Mouse (Mus musculus) MEL-GATA-1-ER (cell line): ENCODE data around the gene Sppl3.

Source experiments
- DNase-seq: peaks from one replicate; pipeline ENCODE4 v3.0.0-alpha.2; 2012; ENCODE audit warnings: low read depth; ENCODE audit errors: extremely low read depth

Gene Sppl3

DNA sequence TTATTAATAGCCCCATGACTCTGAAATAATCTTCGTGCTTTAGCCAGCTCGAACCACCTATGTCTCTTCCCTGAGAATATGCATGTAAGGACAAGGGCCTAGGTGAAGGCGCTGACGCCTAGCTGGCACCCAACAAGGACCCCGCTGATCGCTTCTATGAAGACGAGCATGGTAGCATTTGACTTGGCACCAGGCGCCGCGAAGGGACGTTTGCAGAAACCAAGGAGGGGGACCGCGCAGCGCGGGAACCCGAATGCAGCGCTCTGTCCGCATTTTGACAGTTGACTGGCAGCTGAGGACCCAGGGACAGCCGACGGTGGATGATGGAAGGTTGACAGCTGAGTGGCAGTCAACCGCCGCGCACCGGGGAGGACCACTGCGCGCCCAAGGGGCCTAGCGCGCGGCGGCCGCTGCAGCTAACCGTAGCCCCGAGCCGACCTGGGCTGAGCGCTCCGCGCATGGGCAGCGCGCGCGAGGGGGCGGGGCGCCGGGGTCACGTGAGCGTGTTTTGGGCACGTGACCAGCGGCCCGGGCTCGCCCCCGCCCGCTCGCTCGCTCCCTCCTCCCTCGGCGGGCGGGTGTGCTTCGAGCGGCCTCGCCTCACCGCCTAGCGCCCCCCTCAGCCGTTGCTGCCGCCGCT is at the start of gene Sppl3:
Gene Sppl3 (plus strand): TSS at position 561 of the 640 bp plus-strand sequence.
- peak; percentile 42 for DNase-seq

DNA sequence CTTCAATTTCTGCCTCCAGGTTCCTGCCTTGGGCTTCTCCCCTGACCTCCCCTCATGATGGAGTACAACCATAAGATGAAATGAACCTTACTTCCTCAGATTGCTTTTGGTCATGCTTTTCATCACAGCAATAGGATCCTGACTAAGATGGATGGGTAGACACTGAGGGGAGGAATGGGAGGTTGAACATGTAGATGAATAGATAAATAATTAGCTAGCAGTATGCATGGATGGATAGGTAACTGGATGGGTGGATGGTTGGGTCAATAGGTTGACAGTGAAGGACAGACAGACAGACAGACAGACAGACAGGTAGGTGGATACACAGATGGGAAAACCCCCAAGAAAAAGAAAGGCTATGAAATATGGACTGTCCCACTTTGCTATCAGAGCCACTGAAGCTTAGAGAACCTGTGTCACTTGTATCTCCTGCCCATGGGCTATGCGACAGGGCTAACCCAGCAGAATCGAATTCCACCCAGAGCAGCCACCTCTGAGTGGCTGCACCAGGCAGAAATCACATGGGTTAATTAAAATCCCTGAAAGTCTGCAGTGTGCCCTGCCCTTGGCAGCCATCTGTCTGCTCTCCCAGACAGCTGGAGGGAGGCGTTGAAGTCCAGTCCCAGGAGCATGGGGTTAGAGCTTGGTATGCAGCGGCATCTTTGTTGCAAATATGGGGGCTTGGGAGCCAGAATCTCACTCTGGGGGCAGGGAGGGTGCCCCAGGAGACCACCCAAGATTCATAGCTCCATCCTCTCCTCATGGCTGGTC is 49.2 kb upstream of the Sppl3 start:
- DNase-seq: no peak

DNA sequence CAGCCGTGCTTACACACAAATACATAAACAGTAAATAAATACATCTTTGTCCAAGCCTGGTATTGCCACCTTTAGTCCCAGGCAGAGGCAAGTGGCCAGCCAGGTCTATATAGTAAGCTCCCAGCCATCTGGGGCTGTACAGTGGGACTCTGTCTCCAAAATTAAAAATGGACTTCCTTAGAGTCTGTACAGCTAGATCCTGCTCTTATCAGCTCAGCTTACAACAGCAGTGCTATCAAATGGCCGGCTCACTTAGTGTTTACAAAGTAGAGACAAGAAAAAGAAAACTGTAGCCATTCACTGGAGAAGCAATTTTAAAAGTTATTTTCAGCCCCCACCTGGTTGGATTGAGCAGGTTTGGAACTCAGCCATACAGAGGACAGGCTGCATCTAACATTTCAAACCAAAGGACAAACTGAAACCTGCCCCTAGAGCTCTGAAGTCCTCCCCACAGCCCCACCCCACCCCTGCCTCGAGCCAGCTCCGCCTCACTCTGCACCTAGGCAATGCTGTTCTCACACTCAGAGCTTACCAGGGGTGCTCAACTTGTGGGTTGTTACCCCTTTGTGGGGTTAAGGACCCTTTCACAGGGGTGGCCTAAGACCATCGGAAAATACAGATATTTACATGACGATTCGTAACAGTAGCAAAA is 46.5 kb upstream of the Sppl3 start:
- no peak for DNase-seq

DNA sequence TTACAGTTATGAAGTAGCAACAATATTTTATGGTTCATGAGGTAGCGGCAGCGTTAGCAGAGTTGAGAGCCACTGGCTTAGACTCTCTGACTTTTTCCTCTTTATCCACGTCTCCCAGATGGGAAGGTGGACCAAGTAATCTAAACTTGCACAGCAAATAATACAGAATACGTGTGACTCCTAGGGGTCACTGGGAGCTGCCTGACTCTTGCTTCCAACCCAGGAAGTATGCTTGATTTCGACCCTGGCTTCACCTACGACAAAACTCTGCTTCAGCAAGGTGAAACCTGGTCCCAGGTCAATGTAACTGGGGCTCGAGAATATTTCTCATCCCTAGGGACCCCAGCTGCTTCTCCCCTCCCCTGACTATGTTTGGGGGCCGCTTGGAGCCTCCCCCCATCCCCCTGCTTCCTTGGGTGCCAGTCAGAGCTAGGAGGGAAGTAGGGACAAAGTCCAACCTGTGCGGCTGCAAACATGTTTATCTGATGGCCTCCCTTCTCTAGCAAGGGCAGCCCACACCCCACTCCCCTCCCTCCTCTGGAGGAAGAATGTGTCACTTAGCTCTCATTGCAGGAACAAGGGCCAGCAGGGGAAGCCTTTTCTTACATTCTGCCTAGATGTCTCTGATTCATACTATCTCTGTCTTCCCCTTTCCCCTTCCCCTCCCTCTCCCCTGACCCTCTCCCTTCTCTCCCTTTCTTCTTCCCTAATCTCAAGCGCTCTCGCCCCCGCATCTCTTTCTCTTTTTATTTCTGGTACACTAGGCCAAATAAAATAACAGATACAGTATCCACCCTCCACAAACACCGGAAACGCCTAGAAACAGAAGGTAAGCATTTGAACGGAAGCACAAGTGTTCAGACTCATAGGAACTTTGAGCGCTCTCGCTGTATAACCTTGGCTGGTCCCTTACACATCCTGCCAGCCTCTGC is 45.7 kb upstream of the Sppl3 start:
- DNase-seq: no peak

DNA sequence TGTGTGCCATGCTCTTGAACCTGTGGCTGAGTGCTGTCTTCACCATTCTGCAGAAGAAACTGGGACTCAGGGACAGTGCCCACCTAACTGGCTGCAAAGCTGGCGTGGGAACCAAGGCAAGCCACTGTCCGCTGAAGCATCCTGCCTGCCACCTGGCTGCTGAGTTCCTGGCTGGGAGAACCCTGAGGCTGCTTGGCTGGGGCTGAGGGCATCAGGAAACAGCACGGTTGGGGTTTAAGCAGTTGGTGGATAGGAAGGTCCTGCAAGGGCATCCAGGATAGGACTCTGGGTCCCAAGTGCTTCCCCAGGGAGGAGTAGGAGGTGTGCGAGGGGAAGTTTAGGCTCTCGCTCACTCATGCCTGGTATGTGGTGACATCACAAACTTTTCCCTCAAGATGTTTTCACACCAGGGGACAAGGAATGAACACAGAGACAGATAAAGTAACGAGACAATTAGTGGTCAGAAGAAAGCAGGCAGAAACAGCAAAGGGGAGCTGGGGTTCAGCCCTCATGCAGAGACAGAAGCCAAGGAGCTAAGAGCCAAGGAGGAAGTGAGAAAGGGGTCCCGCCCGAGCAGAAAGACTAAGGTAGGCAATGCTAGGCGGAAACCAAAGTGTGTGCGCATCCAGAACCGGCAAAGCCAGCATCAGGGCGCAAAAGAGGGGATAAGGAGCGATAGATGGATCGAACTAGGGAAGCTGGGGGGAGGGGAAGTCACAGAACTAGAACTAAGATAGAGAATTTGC is 43.2 kb upstream of the Sppl3 start:
- DNase-seq: no peak

DNA sequence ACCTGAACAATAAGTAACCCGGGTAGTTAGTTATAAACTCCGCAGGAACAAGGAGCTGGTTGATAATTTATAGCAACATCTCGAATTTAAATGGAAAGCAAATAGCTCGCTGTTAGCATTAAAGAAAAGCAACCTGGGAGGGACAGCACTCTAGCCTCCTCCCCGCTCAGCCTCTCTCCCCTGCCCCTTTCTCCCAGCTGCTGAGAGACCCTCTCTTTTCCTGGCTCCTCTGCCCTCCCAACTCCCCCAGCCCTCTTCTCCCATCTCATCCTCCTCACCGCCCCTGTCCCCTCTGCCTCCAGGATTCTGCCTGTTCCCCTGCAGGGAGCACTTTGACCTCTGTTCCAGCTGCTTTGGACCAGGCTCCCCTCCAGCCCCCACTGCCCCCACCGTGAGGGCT is 42.3 kb upstream of the Sppl3 start:
- no peak for DNase-seq

DNA sequence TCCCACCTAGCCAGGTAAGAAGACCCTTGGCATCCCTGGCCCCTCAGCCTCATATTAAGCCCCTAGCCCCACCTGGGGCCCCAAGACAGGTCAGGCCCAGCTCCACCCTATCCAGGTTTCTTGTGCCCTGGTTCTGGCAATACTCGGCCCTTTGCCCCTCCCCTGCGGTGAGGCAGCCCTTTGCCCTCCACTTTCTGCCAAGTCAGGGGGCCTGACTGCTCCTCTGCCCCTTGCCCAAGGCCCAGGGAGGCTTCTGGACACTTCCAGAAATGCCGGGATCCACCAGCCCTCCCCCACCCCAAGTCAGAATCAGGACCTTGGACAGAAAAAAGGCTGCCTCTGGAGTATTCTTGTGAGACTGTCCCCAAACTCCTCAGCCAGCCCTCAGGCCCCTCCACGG is 41.9 kb upstream of the Sppl3 start:
- no peak for DNase-seq

DNA sequence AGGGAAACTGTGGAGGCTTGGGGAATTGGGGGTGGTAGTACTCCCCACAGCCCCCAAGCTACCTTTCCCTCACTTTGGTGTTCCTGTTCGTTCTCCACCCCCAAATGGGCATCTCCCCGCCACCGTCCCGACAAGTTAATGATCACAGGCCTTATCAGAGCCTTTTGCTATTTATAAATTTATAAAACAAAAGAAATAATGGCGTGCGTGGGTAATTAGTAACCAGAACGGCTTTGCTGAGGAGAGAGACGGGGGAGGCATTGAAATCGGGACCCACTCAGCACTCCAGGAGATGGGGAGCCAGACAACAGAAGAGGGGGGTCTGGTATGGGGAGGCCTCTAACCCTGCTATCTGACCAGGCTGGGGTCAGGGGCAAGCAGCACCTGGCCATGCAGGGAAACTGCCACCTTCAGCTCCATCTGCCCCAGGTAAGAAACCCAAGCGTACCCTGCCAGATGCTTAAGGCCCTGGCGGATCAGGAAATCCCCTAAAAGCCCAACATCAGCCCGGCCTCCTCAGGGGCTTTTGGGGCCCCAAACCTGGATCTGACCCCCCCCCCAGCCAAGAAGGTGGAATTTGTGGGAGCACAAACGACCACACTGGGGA is 41.2 kb upstream of the Sppl3 start:
- DNase-seq: no peak

DNA sequence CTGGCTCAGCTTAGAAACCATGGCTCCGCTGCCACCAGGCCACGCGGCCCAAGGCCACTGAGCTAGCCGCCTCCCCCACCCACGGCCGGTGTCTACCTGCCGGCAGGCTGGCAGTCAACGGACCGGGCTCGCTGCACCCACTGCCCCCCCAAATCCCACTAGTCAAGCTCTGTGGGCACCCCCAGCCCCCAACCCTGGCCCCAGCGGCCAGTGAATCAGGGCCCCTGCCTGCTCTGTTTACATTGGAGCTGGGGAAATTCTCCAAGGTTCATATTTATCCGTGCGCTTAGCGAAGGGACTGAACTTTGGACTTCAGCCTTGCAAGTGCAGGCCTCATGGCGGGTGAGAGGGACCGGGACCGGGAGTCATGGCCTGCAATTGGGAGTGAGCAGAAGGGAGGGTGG is 40.1 kb upstream of the Sppl3 start, which contains the start of gene Hnf1a:
Gene Hnf1a (minus strand): TSS at position 271 of the 404 bp plus-strand sequence.
- no peak for DNase-seq

DNA sequence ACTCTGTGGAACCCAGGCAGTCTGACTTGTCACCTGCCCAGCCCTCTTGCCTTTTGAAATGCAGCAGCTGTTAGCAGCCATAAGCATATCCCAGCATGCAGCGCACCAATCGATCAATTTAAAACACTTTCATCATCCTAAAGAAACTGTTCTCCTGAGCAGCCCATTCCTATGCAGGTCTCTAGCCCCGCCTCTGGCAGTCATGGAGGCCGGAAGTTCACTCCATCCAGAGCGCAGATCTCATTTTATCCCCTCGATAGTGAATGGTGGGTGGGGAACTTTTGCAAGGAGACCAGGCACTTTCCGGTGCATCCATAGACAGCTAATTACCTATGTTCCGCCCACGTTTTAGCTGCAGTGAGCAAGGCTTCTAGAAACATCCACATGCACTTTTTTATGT is 38.7 kb upstream of the Sppl3 start:
- no peak for DNase-seq

DNA sequence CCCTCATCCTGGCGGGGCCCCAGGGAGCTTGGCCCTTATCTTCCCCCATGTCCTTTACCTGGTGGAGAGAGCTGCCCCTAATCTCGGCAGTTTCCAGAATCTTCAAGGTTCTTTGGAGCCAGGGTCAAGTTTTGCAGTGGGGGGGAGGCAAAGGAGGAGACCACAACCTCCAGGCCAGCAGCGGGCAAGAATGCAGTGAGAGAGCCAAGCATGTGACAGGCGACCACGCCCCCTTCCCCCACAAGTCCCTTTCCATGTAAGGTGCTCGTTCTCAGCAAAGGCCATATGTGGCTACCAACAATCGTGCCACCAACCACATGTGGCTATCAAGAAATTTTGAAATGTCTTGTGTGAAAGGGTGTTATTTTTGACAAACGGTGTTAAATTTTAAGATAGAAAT is 37.8 kb upstream of the Sppl3 start:
- no peak for DNase-seq

DNA sequence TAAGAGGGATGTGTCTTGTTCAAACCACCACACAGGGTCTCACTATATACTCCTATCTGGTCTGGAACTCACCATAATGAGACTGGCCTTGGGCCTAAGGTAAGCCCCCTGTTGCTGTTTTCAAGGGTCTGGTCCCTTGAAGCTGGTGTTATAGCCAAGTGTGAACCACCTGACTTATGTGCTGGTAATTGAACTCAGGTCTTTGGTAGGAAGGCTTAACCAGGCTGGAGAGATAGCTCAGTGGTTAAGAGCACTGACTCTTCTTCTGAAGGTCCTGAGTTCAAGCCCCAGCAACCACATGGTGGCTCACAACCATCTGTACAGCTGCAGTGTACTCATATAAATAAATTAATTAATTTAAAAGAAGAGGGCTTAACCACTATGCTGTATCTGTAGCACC is 34.0 kb upstream of the Sppl3 start:
- DNase-seq: no peak

DNA sequence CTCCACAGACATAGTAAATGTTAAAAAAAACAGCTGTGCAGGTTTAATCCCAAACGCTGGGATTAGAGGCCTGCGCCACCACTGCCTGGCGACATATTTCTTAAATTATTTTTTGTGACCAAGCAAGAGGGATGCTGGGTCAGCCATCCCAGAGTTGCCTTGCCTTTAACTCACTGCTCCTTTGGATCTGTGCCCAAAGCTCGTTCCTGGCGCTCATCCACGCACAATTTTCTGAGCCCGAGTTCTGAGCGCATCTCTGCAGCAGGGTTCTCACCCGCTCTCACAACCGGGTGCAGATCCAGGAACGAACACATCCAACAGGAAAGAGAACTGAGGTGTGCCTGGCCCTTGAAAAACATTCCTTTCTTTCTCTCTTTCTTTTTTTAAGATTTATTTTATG is 32.5 kb upstream of the Sppl3 start:
- DNase-seq: no peak

DNA sequence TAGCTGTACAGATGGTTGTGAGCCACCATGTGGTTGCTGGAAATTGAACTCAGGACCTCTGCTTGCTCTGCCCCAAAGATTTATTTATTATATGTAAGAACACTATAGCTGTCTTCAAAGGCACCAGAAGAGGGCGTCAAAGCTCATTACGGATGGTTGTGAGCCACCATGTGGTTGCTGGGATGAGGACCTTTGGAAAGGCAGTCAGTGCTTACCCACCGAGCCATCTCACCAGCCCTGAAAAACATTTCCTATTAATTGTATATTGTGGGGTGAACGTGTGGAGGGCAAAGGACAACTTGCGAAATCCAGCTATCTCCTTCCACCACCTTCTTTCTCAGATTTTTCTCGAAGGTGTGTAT is 32.1 kb upstream of the Sppl3 start:
- DNase-seq: peak; percentile 81

DNA sequence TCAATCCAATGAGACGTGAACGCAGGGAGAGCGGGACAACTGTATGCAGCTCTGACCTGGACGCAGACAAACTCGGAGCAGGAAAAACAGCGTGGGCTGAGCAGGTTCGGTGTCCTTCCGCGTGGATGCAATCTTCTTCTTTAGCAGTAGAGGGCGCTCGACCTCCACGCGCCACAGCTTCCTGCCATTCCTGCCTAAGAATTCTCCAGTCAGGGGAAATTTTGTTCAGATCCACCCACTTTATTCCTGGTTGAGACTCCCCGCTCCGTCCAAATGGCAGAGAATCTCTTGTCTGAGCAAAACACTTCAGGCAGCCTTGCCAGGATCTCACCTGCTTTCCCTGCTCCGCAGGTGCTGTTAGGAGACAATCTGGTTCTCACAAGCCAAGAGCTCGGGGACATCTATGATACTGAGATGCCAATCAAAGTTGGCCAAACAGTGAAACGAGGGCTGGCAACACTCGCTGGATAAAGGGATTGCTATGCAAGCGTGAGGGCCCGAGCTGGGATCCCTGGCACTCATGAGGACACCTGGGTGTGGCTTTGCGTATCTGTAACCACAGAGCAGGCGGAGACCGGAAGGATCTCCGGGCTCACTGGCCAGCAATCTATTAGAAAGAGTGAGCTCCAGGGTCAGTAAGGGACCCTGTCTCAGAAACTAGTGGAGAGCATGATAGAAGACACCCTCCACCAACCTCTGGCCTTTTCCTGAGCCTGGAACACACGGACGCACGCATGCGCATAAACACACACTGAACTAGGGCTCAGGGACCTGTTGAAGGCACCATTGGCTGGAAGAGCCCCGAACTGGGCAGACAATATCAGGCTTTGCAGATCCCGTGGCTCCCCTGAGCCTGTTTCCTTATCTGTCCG is 31.5 kb upstream of the Sppl3 start:
- peak; percentile 78 for DNase-seq

DNA sequence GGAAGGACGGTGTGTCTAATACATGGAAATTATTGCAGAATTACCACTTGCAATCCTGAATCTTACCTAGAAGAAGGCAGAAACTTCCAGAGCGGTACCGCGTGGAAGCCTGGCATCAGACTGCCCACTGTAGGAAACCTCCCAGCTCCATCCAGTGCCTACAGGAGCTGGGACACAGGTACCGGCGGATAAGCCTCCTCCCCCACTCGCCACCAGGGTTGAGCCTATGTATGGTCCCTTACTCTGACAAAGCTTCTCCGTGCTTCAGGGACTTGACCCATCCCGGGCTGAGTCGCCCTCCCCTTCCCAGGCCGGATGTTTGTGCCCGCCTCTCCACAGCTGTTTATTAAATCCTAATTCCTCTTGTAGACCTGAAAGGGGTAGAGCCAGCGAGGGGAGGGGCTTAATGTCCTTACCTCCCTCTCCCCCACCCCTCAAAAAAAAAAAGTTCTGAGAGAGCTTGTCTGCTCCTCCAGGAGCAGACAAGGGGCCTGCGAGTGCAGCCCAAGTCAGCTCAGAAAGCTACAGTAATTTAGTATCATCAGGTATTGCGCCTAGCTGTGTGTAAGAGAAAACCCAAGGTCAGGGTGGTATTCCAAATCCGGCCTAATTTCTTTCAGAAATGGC is 30.7 kb upstream of the Sppl3 start:
- peak; percentile 23 for DNase-seq

DNA sequence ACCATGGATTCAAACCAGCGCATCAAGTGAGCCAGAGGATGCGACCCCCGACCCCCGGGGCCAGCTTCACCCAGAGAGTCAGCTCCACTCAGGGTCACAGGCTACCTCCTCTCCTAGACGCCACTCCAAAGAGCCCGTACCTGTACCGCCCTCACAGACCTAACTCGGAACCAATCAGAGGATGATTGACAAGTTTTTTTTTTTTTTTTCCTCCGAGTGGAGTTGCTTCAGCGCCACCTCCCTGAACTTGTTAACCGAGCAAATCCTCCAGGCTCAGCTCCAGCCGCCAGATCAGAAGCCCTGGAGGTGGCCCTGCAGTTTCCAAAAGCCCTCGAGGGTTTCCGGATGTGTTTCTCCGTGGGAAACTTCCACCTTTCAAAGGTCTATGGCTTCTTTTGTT is 28.9 kb upstream of the Sppl3 start:
- no peak for DNase-seq

DNA sequence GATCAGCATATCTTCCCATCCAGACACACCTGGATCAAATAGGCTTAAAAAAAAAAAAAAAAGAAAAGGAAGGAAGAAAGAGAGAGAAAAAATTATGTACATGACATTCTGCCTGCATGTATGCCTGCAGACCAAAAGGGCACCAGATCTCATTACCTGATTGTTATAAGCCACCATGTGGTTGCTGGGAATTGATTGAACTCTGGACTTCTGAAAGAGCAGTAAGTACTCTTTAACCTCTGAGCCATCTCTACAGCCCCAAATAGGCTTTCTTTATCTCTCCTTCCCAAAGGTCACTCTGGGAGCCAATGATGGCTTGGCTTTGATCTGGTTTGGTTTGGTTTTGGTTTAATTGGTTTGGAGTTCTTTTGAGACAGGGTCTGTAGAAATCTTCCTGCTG is 25.9 kb upstream of the Sppl3 start:
- no peak for DNase-seq

DNA sequence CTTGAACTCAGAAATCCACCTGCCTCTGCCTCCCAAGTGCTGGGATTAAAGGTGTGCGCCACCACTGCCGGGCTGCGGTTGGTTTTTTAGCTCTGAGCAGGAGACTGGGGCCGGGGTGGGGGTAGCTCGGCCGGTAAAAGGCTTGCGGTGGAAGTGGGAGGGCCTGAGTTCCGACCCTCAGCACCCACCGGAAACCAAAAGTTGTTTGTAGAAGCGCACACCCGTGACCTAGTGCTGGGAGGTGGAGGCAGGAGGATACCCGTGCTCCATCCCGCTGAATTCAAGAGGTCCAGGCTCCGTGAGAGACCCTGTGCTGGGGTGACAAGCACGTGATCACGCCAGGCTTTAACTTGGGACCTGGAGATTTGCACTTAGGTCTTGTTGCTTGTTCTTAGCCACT is 14.5 kb upstream of the Sppl3 start:
- DNase-seq: no peak
